Mouse (Mus musculus): ENCODE data around the gene Rab11fip3.

- TF ChIP-seq CTCF (IDR thresholded peaks at IDR 0.05; ENCODE audit: borderline replicate concordance, control insufficient read depth, extremely low read depth, insufficient read depth, low read length, poor library complexity) (no peak), POLR2A (IDR thresholded peaks at IDR 0.05; ENCODE audit: control insufficient read depth, extremely low read depth, insufficient read depth, low read length, poor library complexity) (no peak)
Observed at GRCm38 (mm10) chr17:25955736-25956135, 113.6 kb downstream of the Rab11fip3 start.
